Mouse (Mus musculus): ENCODE measurements around the gene Mgp. TPM values are rescaled to one million over a fixed set of nuclear protein-coding genes. Genes with fewer than 3 reads are reported as not detected.

The Mgp gene
- polyA plus RNA-seq, 1 experiment from 2014 or later = 3.3 TPM

Other genes with a start within 250 kb of the Mgp start
- 0.28 and 0.33 TPM in 2 replicates for gene Plbd1, start 213.9 kb downstream of the Mgp start, polyA plus RNA-seq (2015; fragmentation: Nextera tagmentation; extraction: Ambion mirVana)
- gene Gucy2c, start 94.1 kb downstream of the Mgp start, polyA plus RNA-seq (2015; fragmentation: Nextera tagmentation; extraction: Ambion mirVana) = 0.13 TPM in 2 replicates
- 0.97 and 1.2 TPM in 2 replicates for gene Hist4h4, start 71.4 kb downstream of the Mgp start, polyA plus RNA-seq (2015; fragmentation: Nextera tagmentation; extraction: Ambion mirVana)
- gene H2afj, start 67.6 kb downstream of the Mgp start, polyA plus RNA-seq (2015; fragmentation: Nextera tagmentation; extraction: Ambion mirVana) = 125 and 140 TPM in 2 replicates
- 0.85 and 1.9 TPM in 2 replicates for gene BC049715, start 48.2 kb downstream of the Mgp start, polyA plus RNA-seq (2015; fragmentation: Nextera tagmentation; extraction: Ambion mirVana)
- gene Wbp11, start 47.6 kb downstream of the Mgp start, polyA plus RNA-seq (2015; fragmentation: Nextera tagmentation; extraction: Ambion mirVana) = 94.5 and 98.8 TPM in 2 replicates
- not detected in 2 replicates for gene Smco3, start 40.4 kb downstream of the Mgp start, polyA plus RNA-seq (2015; fragmentation: Nextera tagmentation; extraction: Ambion mirVana)
- gene Art4, start 18.1 kb downstream of the Mgp start, polyA plus RNA-seq (2015; fragmentation: Nextera tagmentation; extraction: Ambion mirVana) = 0.08 TPM in 1 of 2 replicates, not detected in the other
- 0.22 TPM in 1 of 2 replicates, not detected in the other for gene Erp27, start 46.4 kb upstream of the Mgp start, polyA plus RNA-seq (2015; fragmentation: Nextera tagmentation; extraction: Ambion mirVana)
- gene Pde6h, start 48.0 kb upstream of the Mgp start, polyA plus RNA-seq (2015; fragmentation: Nextera tagmentation; extraction: Ambion mirVana) = 0.03 TPM in 1 of 2 replicates, not detected in the other
- 11.0 and 11.5 TPM in 2 replicates for gene Arhgdib, start 66.1 kb upstream of the Mgp start, polyA plus RNA-seq (2015; fragmentation: Nextera tagmentation; extraction: Ambion mirVana)

Measured in forebrain, embryonic 13.5 days (tissue).